Mouse (Mus musculus) heart, postnatal 36 days (tissue): ENCODE measurements around the gene Gmpr2. TPM values are rescaled to one million over a fixed set of nuclear protein-coding genes. Genes with fewer than 3 reads are reported as not detected.

Source experiments
- DNase-seq, 2 experiments: peaks; one replicate each; pipeline ENCODE4 v3.0.0; 2021 to 2022
- intact Hi-C: fragments of 180-260 bp; cut with DNase I; formaldehyde crosslinking; loops from one replicate; pipeline ENCODE4 v1.15.1; 2025
- total RNA-seq, 2 experiments: library from RNA; stranded (reverse); gene quantifications; 2 replicates each; pipeline ENCODE4 v1.2.3; 2021

The Gmpr2 gene
- total RNA-seq, result 10 to 100 TPM; 10.8 to 11.0 TPM

DNA sequence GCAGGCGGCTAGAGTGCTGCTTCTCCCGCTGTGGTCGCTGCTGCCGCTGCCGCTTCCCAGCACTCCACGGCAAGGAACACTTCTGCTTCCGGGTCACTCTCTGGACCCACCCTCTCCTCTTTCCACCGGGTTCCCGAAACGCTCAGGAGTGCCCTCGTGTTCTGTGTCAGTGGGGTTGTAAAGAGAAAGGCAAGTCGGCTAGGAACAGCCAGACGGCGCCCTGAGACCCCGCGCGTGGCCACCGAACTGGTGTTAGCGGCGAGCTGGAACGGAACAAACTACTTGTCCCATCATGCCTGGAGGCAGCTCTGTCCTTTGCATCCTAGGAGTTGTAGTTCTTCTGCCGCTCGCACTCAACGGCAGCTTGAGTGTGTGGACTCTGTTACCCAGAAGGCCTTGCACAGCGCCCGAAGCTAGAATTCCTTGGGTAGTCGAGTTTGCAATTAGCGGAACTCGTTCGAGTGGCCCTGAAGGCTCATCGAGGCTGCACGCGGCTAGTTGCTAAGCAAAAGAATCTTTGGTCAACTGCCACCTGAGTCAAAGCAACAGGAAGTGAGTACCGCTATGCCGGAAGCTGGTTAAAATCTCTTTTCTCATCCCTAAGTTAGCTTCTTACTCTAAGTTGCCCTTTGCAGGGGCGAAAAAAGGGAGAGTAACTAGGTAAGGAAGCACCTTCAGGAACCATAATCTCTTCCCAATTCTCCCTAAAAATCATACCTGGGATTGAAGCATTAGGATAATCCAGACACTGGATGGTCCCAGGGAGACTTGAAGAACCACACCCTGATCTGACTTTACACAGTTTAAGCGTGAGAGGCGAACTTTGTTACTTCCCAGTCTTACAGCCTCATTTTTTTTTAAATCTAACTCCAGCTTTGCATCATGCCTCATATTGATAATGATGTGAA is at the start of gene Gmpr2, which contains the start of gene Nedd8:
Gene Gmpr2, plus strand, starts transcription at position 109 of the 908 bp plus-strand sequence.
Gene Nedd8, minus strand, starts transcription at position 292 of the 908 bp plus-strand sequence.
- DNase-seq, result peak; percentile 80 to 93
- intact Hi-C loops, result loop anchor here (5.0 kb wide), 1 partner anchor 35 kb away; the partner anchor contains the start of genes Gm49378 and Ipo4

DNA sequence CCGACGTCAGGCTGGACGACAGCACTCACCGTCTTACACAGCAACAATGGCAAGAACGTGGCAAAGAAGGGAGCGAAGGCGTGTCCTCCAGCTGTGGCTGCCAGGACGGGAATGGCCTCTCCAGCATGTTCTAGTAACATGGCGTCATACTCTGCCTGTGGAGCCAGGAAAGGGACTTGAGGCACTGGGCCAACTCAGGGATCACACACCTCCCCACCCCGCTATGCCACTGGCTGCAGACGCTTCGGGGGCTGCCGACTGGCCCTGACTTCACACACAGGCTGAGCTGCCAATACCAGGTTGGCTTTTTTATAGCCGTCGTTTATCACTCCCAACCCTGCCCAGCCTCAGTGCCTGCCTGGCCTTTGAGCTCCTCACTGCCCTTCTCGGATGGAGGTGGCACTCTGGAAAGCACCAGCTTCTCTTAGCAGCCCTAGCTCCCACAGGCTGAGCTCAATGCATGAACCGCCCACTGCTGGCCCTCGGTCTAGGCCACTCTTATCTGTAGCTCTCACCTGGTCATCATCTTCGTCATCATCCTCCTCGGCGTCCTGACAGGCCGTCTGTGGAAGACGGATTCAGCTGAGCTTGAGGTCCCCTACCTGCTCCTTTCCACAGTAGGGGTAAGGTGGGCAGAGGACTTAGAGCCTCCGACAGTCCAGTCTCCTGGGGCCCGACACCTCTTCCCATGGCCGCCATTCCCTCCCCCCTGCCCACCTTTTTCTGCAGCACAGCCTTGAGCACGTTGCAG is 43.5 kb upstream of the Gmpr2 start:
- intact Hi-C loops, result loop anchor here (10.0 kb wide), 1 partner anchor 267 kb away; no protein-coding TSS in a partner anchor

DNA sequence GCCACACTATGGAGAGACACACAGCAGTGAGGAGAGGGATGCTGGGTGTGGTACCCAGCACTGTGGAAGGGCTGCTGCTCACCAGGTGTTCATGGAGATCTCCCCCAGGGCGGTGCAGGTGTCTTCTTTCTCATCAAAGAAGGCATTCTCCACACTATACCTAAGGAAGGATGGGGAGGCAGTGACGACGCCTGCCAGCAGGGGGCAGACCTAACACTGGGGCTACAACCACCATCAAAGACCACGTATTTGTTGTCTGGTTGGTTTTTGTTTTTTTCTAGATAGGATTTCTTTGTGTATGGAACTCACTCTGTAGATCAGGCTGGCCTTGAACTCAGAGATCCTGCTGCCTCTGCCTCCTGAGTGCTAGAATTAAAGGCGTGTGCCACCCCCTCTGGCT is 42.4 kb upstream of the Gmpr2 start:
- peak; percentile 55 to 77 for DNase-seq
- intact Hi-C loops, result loop anchor here (1.0 to 10.0 kb wide), 2 partner anchors 114 to 265 kb away; no protein-coding TSS in a partner anchor

More for the DNA sequence above, 43.5 kb upstream of the Gmpr2 start:
- DNase-seq, result no peak

DNA sequence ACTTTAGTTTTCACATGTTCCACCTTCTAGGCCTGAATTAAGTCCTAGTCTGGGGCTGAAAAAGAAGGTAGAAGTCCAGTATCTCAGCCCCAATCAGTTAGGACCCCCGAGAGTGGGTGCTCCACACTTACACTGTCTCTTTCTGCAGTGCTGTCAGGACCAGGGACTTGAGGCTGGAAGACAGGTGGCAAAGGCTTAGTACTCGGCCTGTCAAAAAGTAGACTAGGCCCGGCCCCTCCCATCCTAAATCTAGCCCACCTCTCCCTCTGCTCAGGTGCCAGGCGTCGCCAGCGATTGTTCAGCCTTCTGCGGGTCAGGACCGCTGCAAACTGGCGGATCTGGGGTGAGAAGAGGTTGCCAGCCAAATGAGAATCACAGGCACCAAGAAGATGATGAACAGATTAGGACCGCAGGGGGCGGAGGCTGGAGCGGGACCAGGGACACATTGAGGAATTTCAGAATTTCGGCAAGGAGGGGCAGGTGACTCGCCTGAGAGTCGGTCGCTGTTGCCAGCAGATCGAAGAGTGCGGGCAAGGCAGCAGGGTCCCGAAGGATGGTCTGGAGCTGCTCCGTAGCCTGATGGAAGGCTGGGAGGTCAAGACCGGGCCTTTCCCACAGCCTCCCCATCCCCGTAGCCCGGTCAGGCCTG is 36.7 kb upstream of the Gmpr2 start:
- intact Hi-C loops, result loop anchor here (2.0 to 5.0 kb wide), 3 partner anchors 26 to 87 kb away; partner anchors contain the start of genes Gmpr2, Mdp1, Nedd8 and Rabggta
- DNase-seq, result no peak

DNA sequence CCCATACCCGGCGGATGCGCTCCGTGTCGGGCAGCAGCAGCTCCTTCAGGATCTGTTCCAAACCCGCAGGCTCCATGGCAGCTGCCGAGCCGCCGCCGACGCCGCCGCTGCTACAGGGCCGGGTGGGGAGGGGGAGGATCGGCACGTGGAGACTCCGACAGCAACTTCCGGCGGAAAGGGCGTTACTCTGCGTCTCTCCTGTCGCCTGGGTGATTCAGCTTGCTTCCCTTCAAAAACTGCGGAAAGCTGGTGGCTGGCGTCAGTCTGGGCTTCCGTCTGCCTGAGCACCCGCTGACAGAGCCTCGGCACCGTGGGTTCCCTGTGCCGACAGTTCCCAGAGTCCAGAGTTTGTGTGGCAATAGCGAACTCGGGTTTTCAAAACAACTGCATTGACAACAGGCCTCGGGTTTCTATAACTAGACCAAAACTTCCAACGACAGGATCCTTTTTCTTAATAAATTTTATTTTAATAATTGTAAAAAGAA is 36.2 kb upstream of the Gmpr2 start, which contains the start of gene Ipo4:
Gene Ipo4, minus strand, starts transcription at position 435 of the 485 bp plus-strand sequence.
- intact Hi-C loops, result loop anchor here (2.0 to 5.0 kb wide), 3 partner anchors 25 to 87 kb away; partner anchors contain the start of genes Gmpr2, Mdp1, Nedd8 and Rabggta

DNA sequence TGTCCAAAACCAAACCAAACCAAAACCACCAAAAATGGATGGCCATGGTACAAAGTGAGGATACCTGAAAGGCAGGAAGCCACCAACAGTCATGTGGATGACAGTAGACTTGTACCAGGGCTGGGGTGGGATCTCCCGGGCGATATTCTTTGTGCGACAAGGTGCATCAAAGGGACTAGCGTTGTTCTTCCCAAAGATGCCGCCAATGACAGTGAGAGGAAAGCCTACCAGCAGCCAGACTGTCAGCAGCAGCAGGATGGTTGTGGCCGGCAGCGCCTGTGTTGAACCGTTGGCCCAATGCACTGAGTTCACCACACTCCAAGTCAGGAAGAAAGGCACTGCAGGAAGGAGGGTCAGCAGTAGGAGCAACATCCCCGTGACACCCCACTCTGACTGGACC is 33.9 kb upstream of the Gmpr2 start, which contains the start of gene Gm49378:
Gene Gm49378, minus strand, starts transcription at position 101 of the 400 bp plus-strand sequence.
- DNase-seq, result no peak
- intact Hi-C loops, result loop anchor here (5.0 kb wide), 2 partner anchors 35 to 85 kb away; partner anchors contain the start of genes Gmpr2, Nedd8 and Rabggta

More for the DNA sequence above, 36.2 kb upstream of the Gmpr2 start, which contains the start of gene Ipo4:
- DNase-seq, result peak; percentile 84 to 89

DNA sequence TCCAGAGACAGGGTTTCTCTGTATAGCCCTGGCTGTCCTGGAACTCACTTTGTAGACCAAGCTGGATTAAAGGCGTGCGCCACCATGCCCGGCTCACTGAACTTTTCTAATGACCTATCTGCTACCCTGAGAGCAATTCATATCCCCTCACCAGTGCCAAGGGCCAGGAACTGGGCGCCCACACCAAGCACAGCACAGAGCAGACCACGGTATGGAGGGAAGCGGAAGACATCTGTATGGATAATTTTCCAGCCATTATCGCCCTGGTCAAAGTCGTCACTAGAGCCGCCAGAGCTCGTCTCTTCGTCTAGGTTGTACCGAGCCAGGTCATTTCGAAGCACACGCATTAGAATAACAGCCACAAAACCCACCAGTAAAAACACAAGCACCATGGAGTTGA is 30.9 kb upstream of the Gmpr2 start:
- no peak for DNase-seq
- intact Hi-C loops, result no loop called here

DNA sequence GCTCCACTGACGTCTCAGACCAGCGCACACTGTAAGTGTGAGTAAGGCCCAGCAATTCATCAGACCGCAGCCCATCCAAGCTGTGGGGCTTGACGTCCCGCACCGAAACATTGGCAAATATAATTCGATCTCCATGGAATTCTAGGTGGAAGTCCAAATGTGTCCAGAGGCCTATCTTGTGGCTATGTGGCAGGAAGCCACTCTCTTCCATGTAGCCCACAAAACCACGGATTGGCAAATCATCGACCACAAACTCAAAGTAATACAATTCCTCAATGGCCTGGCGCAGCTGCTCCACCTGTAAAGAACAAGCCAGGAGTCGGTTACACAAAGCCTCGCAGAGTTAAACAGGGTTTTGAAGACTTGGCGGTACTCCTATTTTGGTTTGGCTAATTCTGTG is 30.4 kb upstream of the Gmpr2 start:
- intact Hi-C loops, result no loop called here

DNA sequence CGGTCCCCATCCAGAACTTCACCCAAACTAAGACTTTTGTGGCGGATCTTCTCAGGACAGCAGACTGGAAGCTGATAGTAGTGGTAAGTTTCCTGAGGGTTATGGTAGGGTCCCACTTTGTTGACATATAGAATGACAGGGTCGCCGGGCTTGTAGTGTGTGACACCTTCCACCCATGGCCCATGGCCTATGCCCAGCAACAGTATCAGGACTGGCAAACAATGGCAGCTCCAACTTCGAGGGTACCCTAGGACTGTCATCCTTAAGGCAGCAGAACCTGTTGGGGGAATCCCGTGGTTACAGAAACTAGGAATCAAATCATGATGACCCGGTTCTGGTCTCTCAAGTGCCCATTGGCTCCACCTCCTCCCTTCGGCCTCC is 29.1 kb upstream of the Gmpr2 start:
- intact Hi-C loops, result loop anchor here (2.0 kb wide), 1 partner anchor 14 kb away; no protein-coding TSS in a partner anchor
- DNase-seq, result no peak

More for the DNA sequence above, 30.4 kb upstream of the Gmpr2 start:
- DNase-seq, result no peak

DNA sequence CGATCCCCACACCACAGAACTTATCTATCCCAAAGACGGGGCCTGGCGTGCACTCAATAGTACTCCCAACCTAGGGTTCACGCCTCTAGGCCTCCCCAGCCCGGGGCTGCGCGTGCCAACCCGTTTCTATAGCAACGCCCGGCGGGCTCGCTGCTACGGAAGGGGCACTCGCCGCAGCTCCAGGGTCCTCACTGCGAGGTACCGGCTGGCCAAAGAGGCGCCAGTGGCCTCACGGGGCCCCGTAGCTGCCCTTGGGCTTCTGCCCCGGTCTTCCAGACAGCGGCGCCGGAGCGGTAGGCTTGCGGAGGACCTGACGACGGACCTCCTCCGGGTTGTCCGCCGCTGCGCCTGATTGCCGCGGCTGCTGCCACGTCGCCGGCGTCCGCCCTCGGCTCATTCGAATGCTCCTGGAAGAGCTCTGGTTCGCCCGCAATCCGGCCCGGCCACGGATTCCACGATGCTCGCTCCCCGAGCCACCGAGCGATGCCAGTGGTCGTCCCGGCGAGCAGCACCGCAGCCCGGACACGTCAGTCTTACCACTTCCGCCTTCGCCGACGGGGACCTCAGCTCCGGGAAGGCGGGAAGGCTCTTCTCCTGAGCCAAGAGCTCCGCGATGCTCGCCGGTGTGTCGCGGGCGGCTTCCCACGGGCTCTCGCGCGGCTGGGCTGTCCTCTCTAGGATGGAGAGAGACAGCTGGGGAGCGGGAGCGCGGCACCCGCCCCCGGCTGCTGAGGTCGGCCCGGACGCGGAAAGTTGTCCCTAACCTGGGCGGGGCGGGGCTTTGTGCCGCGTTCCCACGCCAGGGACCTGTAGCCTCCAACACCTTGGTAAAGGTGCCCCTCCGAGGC is 28.5 kb upstream of the Gmpr2 start, which contains the start of gene Tm9sf1:
Gene Tm9sf1, minus strand, starts transcription at position 747 of the 848 bp plus-strand sequence.
- DNase-seq, result peak; percentile 87 to 98
- intact Hi-C loops, result loop anchor here (2.0 kb wide), 1 partner anchor 14 kb away; no protein-coding TSS in a partner anchor

DNA sequence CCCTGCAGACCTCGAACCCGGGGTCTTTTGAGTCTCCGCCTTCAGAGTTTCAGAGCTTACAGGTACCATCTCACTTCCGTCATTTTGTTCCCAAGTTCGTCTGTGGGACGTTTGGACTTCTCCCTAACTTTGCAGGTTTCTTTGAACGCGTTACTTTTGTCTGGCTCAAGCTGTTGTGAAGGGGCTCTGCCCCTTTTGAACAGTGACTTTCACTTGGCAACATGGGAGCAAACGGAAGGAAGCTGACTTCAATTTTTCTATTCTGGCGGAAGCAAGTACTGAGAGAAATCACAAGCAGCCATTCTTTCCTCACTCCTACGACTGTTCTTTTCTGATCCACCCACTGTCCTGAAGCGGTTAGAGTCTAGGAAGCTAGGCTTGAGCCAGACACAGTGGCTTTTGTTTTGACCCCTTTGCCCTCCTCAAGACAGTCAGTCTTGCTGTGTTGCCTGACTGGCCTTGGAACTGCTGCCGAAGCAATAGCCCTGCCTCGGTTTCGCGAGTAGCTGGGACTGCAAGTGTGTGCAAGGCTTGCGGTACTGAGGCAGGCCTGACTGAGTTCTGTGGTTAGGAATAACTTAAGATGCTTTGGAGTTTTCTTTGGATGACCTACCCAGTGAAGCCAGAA is 27.4 kb upstream of the Gmpr2 start:
- DNase-seq, result peak in 1 of 2 experiments; percentile 24
- intact Hi-C loops, result no loop called here

DNA sequence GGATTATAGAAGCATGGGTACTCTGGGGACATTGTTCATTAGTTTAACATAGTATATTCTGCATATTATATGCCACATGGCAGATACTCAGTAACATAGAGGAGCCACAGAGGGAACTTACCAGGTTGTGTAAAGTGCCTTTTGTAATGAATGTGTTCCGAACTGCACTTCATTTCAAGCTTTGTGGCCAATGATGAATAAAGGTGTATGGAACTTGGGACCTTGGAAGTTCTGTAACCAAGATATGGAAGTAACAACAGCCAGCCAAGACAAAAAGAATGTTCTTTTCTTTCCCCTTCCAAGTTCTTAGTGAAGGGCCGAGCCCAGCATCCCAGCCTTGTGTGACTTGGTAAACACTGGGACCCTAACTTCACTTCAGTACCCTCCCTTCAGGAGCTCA is 21.9 kb upstream of the Gmpr2 start, which contains the start of gene Tssk4:
Gene Tssk4, plus strand, starts transcription at position 301 of the 400 bp plus-strand sequence.
- DNase-seq, result no peak
- intact Hi-C loops, result no loop called here

DNA sequence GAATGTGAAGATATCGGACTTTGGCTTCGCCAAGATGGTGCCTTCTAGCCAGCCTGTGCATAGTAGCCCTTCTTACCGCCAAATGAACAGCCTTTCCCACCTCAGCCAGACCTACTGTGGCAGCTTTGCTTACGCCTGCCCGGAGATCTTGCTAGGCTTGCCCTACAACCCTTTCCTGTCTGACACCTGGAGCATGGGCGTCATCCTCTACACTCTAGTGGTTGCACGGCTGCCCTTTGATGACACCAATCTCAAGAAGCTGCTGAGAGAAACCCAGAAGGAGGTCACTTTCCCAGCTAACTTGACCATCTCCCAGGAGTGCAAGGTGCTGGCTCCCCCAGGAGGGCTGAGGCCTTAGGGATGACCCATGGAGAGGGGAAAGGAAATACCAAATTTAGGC is 20.2 kb upstream of the Gmpr2 start:
- intact Hi-C loops, result no loop called here
- no peak for DNase-seq

DNA sequence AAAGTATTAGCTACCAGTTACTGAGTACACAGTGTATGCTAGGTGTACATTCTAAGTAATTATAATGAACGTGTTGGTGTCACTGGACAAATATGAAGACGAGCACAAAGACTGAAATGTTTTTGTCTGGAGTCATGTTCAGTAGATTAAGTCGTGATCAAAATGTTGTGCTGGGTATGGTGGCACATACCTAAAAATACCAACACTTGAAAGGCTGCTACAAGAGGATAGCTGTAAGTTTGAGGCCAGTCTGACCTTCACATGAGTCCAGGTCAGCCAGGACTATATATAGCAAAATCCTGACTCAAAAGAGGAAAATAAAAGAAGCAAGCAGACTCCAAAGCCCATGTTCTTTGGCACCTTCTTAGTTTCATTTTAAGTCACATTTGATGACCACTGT is 14.8 kb upstream of the Gmpr2 start:
- DNase-seq, result no peak
- intact Hi-C loops, result loop anchor here (2.0 kb wide), 1 partner anchor 14 kb away; the partner anchor contains the start of gene Tm9sf1

DNA sequence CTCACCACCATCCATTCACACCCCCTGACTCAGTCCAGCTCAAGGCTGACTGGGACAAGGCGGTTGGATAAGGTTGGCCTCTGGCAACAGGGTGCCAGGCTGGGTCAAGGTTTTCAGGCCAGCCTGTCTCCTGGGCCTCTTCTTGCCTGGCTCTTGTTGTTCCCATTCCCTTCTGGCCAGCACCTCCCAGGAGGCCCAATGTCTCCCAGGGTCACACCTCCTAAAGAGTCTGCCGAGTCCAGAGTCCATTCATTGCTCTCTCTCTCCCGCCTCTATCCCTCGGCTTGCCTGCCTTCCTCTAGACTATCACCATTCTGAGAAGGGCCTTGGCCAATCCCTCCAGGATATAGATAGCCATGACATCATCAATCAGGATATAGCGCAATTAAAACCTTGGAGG is 13.7 kb upstream of the Gmpr2 start:
- DNase-seq, result no peak
- intact Hi-C loops, result no loop called here

DNA sequence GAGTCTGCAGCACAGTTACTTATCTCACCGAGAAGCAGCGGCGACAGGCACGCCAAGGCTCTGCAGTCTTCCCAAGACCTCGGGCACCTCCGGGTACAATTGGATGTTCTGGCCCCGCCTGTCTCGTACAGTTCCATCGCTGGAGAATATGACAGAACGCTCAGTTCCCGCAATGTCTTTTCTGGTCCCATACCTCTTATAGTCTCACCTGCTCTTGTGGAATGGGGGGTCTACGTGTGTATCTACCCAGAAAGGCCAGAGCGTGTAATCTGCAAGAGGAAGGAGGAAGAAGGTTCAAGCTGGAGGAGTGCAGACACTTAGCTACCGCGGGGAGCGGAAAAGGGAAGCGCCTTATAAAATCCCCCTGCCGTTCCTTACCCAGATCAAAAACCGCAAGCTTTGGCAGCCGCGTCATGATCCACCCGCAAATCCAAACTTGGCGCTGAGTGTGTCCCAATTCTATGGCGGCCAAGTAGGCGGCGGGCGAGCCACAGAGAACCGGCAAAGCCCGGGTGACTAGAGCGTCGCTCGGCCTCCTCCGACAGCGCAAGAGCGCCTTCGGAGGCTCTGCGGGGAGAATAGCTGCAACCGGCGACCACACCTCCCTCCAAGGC is 11.7 kb upstream of the Gmpr2 start, which contains the start of gene Mdp1:
Gene Mdp1, minus strand, starts transcription at position 549 of the 614 bp plus-strand sequence.
- DNase-seq, result peak; percentile 76 to 79
- intact Hi-C loops, result loop anchor here (2.0 kb wide), 1 partner anchor 25 kb away; the partner anchor contains the start of gene Ipo4

DNA sequence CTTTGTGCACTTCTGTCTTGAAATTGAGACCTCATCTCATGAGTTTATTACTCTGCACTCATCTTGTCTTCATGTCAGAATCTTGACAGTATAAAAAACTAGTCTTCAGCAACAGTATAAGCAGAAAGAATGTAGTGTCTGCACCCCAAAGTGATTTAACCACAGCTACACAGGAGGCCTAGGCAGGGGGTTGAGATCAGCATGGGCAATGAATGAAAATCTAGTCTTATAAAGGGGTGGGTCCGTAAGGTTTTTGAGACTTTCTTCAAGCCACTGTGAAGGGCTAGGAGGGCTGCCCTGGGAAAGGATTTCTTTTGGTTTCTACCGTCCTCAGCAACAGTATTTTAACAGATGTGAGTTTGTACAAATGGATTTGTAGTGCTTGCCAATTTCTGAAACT is 11.1 kb upstream of the Gmpr2 start:
- no peak for DNase-seq
- intact Hi-C loops, result loop anchor here (2.0 kb wide), 1 partner anchor 26 kb away; the partner anchor contains the start of gene Ipo4
